Mouse (Mus musculus): ENCODE measurements around the gene Dytn. TPM values are rescaled to one million over a fixed set of nuclear protein-coding genes. Genes with fewer than 3 reads are reported as not detected.
A peak's percentile ranks its signal among the peaks of the same experiment; 100 is the strongest.
"Not testable (repeated sequence)": the region's sequence is repeated elsewhere in the genome, so short reads cannot be mapped to it uniquely, and the experiment has no call there.

Dytn gene
- polyA plus RNA-seq, 1 experiment from 2014 or later: not detected

- H3K4me3 ChIP-seq: no peak overlapping the region
- H3K36me3 ChIP-seq: no peaks in the 10 kb centered on the region
- H3K9me3 ChIP-seq (replicated peaks): no peaks in the 10 kb centered on the region
- no peak overlapping the region for H3K9ac ChIP-seq
- H3K4me1 ChIP-seq: no peaks in the 10 kb centered on the region
- no peak overlapping the region for H3K27ac ChIP-seq
- peak; percentile 46; the same call in 1 of the 2 replicates for ATAC-seq (ENCODE audit: low FRiP score)
- H3K4me2 ChIP-seq (replicated peaks): no peak overlapping the region
- no peaks in the 10 kb centered on the region; the same call in 1 of the 2 replicates for H3K27me3 ChIP-seq
- 3% methylated on average over 7 of the region's 7 CpGs for WGBS
Measured at GRCm38 (mm10) chr1:63659591-63659990, 27.1 kb downstream of the Dytn start.

- Histone ChIP-seq H3K4me3 (no peak overlapping the region), H3K4me2 (replicated peaks) (no peak overlapping the region), H3K27me3 (no peaks in the 10 kb centered on the region; the same call in 1 of the 2 replicates), H3K9ac (no peak overlapping the region), H3K4me1 (no peaks in the 10 kb centered on the region), H3K9me3 (replicated peaks) (no peaks in the 10 kb centered on the region), H3K36me3 (no peaks in the 10 kb centered on the region), H3K27ac (no peak overlapping the region)
- ATAC-seq (ENCODE audit: low FRiP score): no peak
- 10% methylated on average over 6 of the region's 6 CpGs for WGBS
Measured at GRCm38 (mm10) chr1:63658016-63658415, 28.7 kb downstream of the Dytn start.

- Histone ChIP-seq H3K27me3 (no peaks in the 10 kb centered on the region), H3K9ac (no peak overlapping the region), H3K9me3 (replicated peaks) (no peaks in the 10 kb centered on the region), H3K4me1 (no peaks in the 10 kb centered on the region), H3K4me3 (no peak overlapping the region), H3K36me3 (no peaks in the 10 kb centered on the region), H3K4me2 (replicated peaks) (no peak overlapping the region), H3K27ac (no peak overlapping the region)
- WGBS: 85% methylated on average over 6 of the region's 6 CpGs
- ATAC-seq (ENCODE audit: low FRiP score): no peak
Measured at GRCm38 (mm10) chr1:63639921-63640320, 46.8 kb downstream of the Dytn start.

- H3K4me3 ChIP-seq; H3K9ac ChIP-seq; H3K9me3 ChIP-seq (replicated peaks); H3K4me2 ChIP-seq (replicated peaks); H3K4me1 ChIP-seq; H3K36me3 ChIP-seq; ATAC-seq (ENCODE audit: low FRiP score); H3K27ac ChIP-seq; H3K27me3 ChIP-seq: not testable (repeated sequence)
Measured at GRCm38 (mm10) chr1:63630390-63630789, 56.3 kb downstream of the Dytn start.

- no peaks in the 10 kb centered on the region for H3K9me3 ChIP-seq (replicated peaks)
- H3K4me3 ChIP-seq: no peak overlapping the region
- H3K36me3 ChIP-seq: no peaks in the 10 kb centered on the region
- no peak overlapping the region for H3K4me2 ChIP-seq (replicated peaks)
- H3K27me3 ChIP-seq: no peaks in the 10 kb centered on the region
- H3K4me1 ChIP-seq: no peaks in the 10 kb centered on the region
- H3K27ac ChIP-seq: no peak overlapping the region
- no peak for ATAC-seq (ENCODE audit: low FRiP score)
- no peak overlapping the region for H3K9ac ChIP-seq
- 38% methylated on average over 2 of the region's 2 CpGs for WGBS
Measured at GRCm38 (mm10) chr1:63628211-63628610, 58.5 kb downstream of the Dytn start.

- H3K27me3 ChIP-seq: peaks cover 3% of the 10 kb centered on the region; the same call in 1 of the 2 replicates
- no peak for ATAC-seq (ENCODE audit: low FRiP score)
- no peak within 1 kb of the TSS for H3K4me3 ChIP-seq
- no peak within 1 kb of the TSS for H3K4me2 ChIP-seq (replicated peaks)
- peaks cover 5% of the 10 kb centered on the region for H3K4me1 ChIP-seq
- 80% methylated on average over 3 of the region's 3 CpGs for WGBS
- H3K36me3 ChIP-seq: no peaks in the 10 kb centered on the region
- no peak within 1 kb of the TSS for H3K27ac ChIP-seq
- H3K9ac ChIP-seq: no peak within 1 kb of the TSS
- no peaks in the 10 kb centered on the region for H3K9me3 ChIP-seq (replicated peaks)
Measured at GRCm38 (mm10) chr1:63615668-63616067, 71.1 kb downstream of the Dytn start, which contains the start of gene Gm39653. Gene Gm39653, plus strand, starts transcription at chr1:63615968.

- Histone ChIP-seq H3K9ac (no peak overlapping the region), H3K4me1 (peaks cover 5% of the 10 kb centered on the region), H3K27me3 (peaks cover 3% of the 10 kb centered on the region; the same call in 1 of the 2 replicates), H3K9me3 (replicated peaks) (no peaks in the 10 kb centered on the region), H3K36me3 (no peaks in the 10 kb centered on the region), H3K27ac (no peak overlapping the region), H3K4me2 (replicated peaks) (peak overlapping the region; percentile 40), H3K4me3 (peak overlapping the region; percentile 10; the same call in 1 of the 2 replicates)
- WGBS: 2% methylated on average over 11 of the region's 11 CpGs
- ATAC-seq (ENCODE audit: low FRiP score): no peak
Measured at GRCm38 (mm10) chr1:63614594-63614993, 72.1 kb downstream of the Dytn start.

- H3K9me3 ChIP-seq (replicated peaks): no peaks in the 10 kb centered on the region
- peaks cover 3% of the 10 kb centered on the region; the same call in 1 of the 2 replicates for H3K27me3 ChIP-seq
- 88% methylated on average over 4 of the region's 4 CpGs for WGBS
- no peak overlapping the region for H3K9ac ChIP-seq
- peaks cover 5% of the 10 kb centered on the region for H3K4me1 ChIP-seq
- H3K27ac ChIP-seq: no peak overlapping the region
- H3K4me3 ChIP-seq: no peak overlapping the region
- no peaks in the 10 kb centered on the region for H3K36me3 ChIP-seq
- ATAC-seq (ENCODE audit: low FRiP score): no peak
- no peak overlapping the region for H3K4me2 ChIP-seq (replicated peaks)
Measured at GRCm38 (mm10) chr1:63609613-63610012, 77.1 kb downstream of the Dytn start.

- no peak overlapping the region for H3K9ac ChIP-seq
- H3K36me3 ChIP-seq: no peaks in the 10 kb centered on the region
- no peak overlapping the region for H3K4me2 ChIP-seq (replicated peaks)
- 48% methylated on average over 3 of the region's 3 CpGs for WGBS
- no peaks in the 10 kb centered on the region for H3K4me1 ChIP-seq
- H3K27ac ChIP-seq: no peak overlapping the region
- ATAC-seq (ENCODE audit: low FRiP score): no peak
- no peaks in the 10 kb centered on the region for H3K9me3 ChIP-seq (replicated peaks)
- H3K4me3 ChIP-seq: no peak overlapping the region
- H3K27me3 ChIP-seq: no peaks in the 10 kb centered on the region
Measured at GRCm38 (mm10) chr1:63603870-63604500, 82.7 kb downstream of the Dytn start.

GRCm38 (mm10) chr1:63586869-63587268, 99.9 kb downstream of the Dytn start:
- no peaks in the 10 kb centered on the region for H3K36me3 ChIP-seq
- no peaks in the 10 kb centered on the region for H3K27me3 ChIP-seq
- no peak overlapping the region for H3K4me3 ChIP-seq
- H3K4me1 ChIP-seq: no peaks in the 10 kb centered on the region
- H3K9me3 ChIP-seq (replicated peaks): no peaks in the 10 kb centered on the region
- H3K9ac ChIP-seq: no peak overlapping the region
- no peak overlapping the region for H3K27ac ChIP-seq
- 71% methylated on average over 7 of the region's 7 CpGs for WGBS
- no peak overlapping the region for H3K4me2 ChIP-seq (replicated peaks)
- ATAC-seq (ENCODE audit: low FRiP score): no peak

- H3K27ac ChIP-seq: no peak overlapping the region
- H3K36me3 ChIP-seq: no peaks in the 10 kb centered on the region
- no peak overlapping the region for H3K4me3 ChIP-seq
- 84% methylated on average over 8 of the region's 8 CpGs for whole genome bisulfite sequencing
- ATAC-seq (ENCODE audit: low FRiP score): no peak
- H3K4me2 ChIP-seq (replicated peaks): no peak overlapping the region
- H3K9ac ChIP-seq: no peak overlapping the region
- no peaks in the 10 kb centered on the region for H3K9me3 ChIP-seq (replicated peaks)
- H3K27me3 ChIP-seq: no peaks in the 10 kb centered on the region
- peaks cover 3% of the 10 kb centered on the region for H3K4me1 ChIP-seq
Measured at GRCm38 (mm10) chr1:63579153-63579552, 107.6 kb downstream of the Dytn start.

- peaks cover 18% of the 10 kb centered on the region for H3K4me1 ChIP-seq
- H3K27me3 ChIP-seq: no peaks in the 10 kb centered on the region
- ATAC-seq (ENCODE audit: low FRiP score): no peak
- H3K27ac ChIP-seq: 0 out of 2 replicates have a peak overlapping the region, but pooled peaks have one; percentile 12
- no peaks in the 10 kb centered on the region for H3K36me3 ChIP-seq
- 68% methylated on average over 5 of the region's 5 CpGs for WGBS
- H3K9me3 ChIP-seq (replicated peaks): no peaks in the 10 kb centered on the region
- no peak overlapping the region for H3K9ac ChIP-seq
- H3K4me3 ChIP-seq: no peak overlapping the region
- no peak overlapping the region for H3K4me2 ChIP-seq (replicated peaks)
Measured at GRCm38 (mm10) chr1:63576803-63577202, 109.9 kb downstream of the Dytn start.

Data from hindbrain, embryonic 12.5 days (tissue).